Mouse (Mus musculus) urinary bladder, postnatal 4 days (tissue): ENCODE data around the gene Pepd.
"Not testable (repeated sequence)": the region's sequence is repeated elsewhere in the genome, so short reads cannot be mapped to it uniquely, and the experiment has no call there.

Source experiments
- DNase-seq, 2 experiments: peaks; one replicate each; pipeline ENCODE4 v3.0.0; 2021 to 2022; ENCODE audit warnings: low spot score in 2 of 2

Pepd gene

DNA sequence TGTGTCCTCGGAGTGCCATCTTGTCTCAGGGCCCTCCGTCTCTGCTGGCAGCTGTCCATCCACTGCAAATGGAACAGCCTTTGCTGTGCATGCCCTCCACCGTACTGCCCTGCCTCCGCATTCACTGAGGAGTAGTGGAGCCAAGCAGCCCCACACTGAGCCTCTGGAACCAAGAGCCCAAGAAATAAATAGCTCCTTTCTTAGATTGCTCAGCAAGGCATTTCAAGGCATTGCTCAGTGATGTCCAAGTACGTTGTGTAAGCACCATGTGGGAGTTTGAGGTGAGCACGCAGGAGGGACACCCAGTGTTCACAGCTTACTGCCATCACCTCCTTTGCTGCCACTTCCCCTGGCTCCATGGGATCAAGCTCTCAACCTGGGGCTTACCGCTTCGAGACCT, 20.5 kb downstream of the Pepd start:
- DNase-seq: no peak

DNA sequence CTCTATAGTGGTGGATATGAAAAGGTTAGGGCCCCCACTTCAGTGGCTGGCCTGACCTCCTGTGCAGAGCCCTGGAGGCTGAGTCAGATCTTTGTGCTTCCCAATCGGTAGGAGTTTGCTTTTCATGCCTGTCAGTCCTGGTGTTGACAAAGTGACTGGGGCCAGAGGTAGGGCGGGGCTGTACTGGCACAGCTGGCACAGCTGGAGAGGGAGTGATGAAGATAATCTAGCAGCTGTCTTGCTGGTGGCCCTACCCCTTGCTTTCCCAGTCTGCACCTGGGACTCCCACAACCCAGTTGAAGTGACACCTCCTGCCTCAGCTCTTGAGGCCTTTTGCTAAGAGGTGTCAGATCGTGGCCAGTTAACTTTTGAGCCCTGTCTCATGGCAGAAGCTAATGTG, 21.0 kb downstream of the Pepd start:
- DNase-seq: no peak

DNA sequence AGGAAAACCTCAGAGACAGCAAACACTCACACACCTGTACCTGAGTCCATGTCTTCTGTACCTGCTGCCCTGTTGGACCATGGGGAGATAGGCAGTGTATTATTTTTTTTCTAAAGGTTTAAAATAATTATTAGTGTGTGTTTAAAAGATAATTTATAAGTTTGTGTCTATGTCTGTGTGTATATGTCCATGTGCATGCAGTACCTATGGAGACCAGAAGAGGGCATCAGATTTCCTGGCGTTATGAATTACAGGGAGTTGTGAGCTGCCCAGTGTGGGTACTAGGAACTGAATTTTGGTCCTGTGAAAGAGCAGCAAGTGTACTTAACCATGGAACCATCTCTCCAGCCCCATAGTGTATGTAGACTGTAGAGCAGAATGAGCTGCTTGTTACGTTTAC, 24.2 kb downstream of the Pepd start:
- DNase-seq: no peak

DNA sequence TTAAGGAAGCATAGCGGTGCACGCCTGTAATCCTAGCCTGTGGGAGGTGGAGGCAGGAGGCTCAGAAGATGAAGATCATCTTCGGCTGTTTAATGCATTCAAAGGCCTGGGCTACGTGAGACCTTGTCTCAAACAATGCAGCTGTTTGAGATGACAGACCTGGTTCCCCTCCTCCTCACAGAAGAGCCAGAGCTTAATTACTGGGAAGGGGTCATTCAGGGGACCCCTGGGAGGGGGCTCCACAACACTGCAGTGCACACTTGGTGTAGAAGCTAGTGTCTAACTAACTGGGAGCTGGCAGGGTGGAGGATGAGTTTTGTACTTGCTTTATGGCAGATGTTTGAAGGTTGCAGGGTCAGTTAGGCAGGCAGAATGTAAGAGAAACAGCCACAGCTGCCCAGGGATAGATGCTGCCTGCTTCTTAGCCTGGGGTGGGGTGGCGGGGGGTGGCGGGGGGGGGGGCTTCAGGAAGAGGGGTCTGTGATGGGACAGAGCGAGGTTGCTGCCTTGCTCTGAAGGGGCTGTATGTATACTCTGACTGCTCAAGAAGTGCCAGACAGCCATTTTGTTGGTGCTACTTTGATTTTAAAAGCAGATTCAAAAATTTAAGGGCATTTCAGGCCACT, 26.6 kb downstream of the Pepd start:
- DNase-seq: no peak

GRCm38 (mm10) chr7:34939262-34939951, 27.2 kb downstream of the Pepd start:
- DNase-seq: no peak

DNA sequence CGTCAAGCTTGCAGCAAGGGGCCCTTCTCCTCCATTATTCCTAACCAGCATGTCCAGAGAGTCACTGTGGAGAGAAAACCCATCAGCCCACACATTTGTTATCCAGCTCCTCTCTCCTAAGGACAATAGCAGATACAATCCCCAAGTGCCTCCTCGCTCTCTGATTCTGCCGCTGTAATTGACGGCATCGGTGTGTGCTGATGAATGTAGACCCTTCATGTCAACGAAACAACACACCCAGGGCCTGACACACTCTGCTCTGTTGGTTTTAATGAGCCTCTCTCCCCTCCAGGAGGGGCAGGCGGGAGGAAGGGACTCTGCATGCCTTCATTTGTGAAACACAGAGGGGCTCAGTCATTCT, 27.8 kb downstream of the Pepd start:
- no peak for DNase-seq

DNA sequence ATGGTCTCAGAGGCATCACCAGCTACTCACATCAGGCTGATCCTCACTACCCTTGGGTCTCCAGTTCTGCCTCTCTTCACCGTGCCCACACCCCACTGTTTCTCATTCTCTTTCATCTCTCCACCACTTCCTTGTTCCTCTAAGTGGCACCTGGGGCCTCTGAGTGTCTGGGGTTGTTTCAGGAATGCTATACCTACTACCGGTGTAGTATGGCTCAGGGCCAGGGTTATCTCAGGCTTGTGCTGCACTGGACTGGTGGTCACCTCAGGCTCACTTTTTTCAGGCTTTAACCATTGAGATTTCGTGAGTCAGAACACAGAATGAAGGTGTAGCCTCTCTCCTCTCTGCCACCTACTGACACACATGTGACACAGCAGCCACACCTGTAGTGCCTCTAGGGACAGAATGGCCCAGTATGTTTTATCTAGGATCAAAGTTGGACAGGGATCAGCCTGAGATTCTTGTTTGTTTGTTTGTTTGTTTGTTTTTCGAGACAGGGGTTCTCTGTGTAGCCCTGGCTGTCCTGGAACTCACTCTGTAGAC, 31.5 kb downstream of the Pepd start:
- DNase-seq: no peak

- DNase-seq: no peak
Observed at GRCm38 (mm10) chr7:34946269-34946925, 34.2 kb downstream of the Pepd start.

DNA sequence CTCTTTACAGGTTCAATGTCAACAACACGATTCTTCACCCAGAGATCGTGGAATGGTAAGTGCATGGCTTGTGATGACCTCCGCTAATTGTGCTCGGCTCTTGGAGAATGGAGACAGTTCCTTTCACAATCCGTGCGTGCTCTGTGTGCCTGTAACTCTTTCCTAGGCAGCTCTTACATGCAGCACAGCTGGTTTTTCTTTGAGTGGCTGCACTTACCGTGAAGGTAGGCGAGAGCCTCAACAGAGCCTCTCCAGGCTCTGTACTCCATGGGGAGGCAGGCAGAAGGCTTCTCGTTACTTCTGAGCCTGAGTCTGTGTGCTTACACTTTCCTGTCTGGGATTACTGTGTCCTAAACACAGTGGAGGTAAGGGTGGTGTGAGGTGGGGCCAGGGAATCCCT, 42.4 kb downstream of the Pepd start:
- no peak for DNase-seq

GRCm38 (mm10) chr7:34955295-34955694, 43.1 kb downstream of the Pepd start:
- DNase-seq: no peak

GRCm38 (mm10) chr7:34957138-34957537, 45.0 kb downstream of the Pepd start:
- no peak for DNase-seq

GRCm38 (mm10) chr7:34963889-34964645, 51.9 kb downstream of the Pepd start:
- no peak for DNase-seq

- no peak for DNase-seq
Observed at GRCm38 (mm10) chr7:34967362-34967761, 55.2 kb downstream of the Pepd start.

DNA sequence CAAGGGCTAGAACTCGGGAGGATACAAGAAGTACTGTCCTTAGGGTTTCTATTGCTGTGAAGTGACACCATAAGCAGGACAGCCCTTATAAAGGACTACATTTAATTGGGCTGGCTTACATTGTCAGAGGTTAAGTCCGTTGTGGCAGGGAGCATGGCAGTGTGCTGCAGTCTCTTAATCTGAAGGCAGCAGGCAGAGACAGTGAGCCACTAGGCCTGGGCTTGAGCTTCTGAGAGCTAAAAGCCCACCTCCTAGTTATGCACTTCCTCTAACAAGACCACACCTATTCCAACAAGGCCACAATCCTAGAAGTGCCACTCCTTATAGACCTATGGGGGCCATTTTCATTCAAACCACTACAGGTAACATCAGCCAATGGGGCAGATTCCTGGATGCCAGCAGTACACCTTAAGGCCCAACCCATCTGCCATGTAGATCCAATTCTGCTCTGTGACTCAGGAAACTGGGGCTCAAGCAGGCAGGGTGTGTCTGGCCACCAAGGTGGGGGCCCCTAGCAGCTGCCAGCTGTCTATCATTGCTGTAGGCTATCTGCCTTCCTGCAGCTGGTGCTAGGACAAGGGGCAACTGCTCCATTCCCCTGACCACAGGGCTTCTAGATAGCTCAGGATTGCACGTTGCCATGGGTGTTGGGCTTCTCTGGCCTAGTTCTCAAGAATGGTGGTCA, 56.7 kb downstream of the Pepd start:
- no peak for DNase-seq

- DNase-seq: no peak
Observed at GRCm38 (mm10) chr7:34971826-34972225, 59.6 kb downstream of the Pepd start.

GRCm38 (mm10) chr7:34972990-34973440, 60.8 kb downstream of the Pepd start:
- DNase-seq: no peak

DNA sequence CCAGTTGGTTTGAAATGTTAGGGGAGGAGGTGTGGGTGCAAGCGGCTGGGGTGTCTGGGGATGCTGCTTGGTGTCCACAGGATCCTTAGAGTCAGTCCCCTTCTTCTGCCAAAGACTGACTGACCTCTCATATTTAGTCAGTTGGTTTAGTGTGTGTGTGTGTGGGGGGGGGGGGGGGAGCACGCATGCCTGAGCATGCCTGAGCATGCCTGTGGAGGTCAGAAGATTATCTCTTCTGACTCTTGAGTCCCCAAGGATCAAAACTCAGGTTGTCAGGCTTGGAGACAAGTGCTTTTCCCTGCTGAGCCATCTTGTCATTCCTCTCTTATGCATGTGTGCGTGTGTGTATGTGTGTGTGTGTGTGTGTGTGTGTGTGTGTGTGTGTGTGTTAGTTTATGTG, 61.7 kb downstream of the Pepd start:
- DNase-seq: no peak

DNA sequence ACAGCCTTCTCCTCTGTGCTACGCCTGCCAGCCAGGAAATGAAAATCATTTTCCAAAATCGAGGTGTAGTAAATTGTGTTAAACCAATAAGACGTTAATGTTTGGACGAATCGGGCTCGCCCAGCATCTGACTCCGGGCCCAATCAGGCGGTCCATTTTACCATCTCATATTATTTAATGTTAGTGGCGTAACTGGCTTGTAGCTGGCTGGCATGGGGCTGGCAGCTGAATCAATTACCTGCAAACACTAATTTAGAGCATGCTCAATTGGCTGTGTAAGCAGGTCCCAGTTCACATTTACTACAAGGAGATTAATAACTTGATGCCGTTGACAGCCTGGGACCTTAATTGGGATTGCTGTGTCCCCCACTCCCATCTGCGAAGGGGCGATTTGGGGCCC, 63.7 kb downstream of the Pepd start:
- DNase-seq: no peak

DNA sequence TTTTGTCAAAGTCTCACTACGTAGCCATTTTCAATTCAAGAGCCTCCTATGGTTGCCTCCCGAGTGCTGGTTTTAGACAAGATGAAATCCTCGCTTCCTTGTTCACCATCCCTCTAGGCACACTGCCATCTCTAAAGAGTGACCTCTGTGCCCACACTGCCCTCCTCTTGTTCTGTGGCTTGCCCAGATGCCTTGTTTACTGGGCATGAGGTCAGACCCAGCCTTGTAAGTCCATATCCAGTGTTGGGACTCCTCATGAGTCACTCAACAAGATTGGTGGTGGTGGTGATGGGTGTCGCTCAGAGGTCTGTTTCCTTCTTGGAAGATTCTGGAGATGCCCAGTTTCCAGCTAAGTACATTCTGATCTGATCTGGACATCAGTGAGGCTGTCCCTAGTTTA, 65.2 kb downstream of the Pepd start:
- DNase-seq: no peak

DNA sequence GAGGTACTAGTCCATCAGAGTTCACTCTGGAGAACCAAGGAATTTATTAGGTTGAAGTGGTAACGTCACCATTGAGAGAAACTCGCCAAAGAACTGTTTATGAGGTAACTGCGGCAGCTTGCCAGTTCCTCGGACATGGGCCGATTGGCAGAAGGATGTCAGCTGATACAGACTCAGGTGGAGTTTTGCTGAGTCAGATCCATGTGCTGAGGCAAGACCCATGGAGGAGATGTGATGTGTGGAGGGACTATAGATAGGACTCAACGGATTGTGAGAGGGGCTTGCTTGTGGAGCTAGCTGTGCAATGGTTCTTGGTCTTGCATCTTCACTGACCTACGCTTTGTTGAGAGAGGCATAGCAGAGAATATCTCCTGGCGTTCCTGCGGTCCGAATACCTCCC, 69.6 kb downstream of the Pepd start:
- no peak for DNase-seq

DNA sequence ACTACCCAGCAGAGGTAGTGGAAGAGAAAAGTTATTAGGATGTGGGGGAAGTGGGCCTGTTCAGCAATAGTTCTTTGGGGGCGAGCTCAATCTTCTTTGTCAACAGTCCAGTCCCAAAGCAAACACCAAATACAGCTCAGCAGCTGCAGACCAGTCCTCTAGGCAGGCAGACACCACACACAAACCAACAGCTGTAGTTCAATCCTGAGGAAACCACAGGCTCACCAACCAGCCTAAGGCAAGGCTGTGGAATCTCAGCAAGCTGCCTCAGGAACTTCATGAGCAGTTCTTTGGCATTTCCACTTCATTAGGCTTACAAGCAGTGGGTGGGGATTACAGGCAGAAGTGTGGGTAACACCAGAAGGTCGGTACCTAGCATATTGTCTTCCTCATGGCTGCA, 70.2 kb downstream of the Pepd start:
- not testable (repeated sequence) for DNase-seq
